Mouse (Mus musculus) skeletal muscle tissue, adult 2 months (tissue): ENCODE results near the gene Zfp775.

ENCODE experiments used
- DNase-seq: peaks from one replicate; pipeline ENCODE4 v3.0.0-alpha.2; 2012; ENCODE audit warnings: low read depth, low spot score

Zfp775 gene

DNA sequence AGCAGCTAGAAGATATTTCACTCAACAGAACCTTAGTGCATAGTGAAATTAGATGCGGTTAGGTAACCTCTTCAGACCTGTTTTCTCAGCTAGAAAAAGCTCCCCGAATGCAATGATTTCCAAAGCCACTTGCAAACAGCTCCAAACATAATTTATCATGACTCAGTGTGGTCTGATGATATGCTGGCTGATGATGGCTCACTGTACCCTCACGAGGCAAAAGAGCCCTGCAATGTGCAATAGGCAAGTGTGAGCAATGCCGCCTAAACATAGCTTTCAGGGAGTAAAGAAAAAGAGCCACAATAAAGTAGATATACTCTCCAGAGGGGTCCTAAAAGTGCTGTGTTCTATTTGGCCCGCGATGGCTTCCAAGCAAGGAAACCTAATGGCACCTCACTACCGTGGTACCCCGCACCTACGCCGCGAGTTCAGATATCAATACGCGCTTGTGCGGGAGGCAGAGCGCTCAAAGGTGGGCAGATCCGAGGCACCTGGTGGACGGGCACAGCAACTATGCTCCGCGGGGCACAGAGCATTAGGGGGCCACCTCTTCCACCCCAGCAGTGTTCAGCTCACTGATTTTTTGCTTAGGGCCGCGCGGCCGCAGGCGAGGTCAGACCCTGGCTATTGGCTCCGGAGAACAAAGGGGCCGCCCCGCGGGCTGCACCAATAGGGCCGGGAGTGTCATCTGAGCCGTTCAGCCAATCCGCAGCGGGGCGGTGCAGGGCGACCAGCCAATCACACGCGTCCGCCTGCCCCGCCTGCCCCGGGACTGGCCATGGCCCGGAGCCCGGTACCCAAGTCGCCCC, at the start of gene Zfp775:
Zfp775 (plus strand) TSS at position 793 of the 809 bp plus-strand sequence.
- DNase-seq: peak; percentile 96

DNA sequence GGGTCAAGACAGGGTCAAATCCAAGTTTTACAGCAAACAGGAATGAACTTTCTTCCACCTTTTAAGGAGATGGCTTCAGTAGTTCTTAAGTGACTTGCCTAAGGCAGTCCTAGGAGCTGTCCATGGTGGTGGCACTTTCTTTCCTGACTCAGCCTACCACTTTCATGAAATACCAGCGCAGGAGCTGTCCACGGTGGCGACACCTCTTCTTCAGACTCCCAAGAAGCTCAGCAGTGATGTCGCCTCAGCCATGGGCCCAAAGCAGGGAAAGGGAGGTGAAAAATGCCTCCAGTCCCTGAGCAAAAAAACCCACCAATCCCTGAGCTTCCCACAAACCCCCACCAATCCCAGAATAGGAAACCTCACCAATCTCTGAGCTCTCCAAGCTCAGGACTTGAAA, 48.9 kb upstream of the Zfp775 start:
- no peak for DNase-seq

DNA sequence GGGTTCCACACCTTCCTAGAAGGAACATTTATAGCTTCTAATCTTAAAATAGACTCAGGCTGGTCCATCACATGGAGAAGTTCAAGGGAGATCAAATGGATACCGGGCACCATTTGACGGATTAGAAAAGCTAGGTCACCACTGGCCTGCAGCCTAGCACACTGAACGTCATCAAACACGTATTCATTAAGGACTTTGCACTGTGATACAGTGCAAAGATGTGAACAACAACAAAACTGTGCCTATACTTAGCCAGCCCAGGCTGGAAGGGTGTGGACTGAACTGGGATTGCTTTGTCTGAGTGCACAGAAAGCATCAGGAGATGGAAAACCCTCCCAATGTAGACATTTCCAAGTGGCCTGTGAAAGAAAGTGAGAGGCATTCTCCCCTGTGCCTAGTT, 48.0 kb upstream of the Zfp775 start:
- DNase-seq: peak; percentile 94

DNA sequence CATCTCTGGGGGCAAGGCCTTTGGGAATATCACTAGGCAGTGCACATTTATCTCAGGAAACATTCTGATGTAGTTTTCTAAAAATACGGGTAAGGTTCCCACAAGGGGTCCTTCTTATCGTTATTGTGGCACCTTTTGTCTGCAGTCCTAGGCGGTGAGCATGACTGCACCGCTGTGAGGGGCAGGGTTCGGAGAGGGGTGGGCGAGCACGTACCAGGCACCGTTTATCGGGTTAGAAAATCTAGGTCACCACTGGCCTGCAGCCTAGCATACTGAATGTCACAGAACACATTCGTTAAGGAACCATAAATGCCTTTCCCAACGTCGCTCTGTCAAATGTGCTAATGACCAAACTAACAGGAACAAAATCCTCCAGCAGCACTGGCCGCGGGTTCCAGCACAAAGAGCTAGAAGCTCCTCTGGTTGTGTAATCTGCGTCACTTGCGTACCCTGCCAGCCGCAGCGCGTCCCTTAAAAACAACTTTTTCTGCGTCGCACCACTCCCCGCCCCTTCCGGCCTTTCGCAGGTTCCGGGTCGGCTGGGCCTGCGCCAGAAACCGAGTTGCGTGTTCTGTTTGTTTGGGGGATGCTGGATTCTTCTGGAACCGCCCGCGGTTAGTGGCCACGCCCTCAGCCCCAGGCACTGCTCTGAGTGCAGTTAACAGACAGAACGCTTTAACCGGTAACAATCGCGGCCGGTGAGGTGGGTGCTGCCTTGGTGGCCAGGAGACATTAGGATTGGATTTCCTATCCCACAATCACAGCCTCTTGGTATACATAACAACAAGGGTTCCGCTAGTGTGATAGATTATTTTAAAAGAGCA, 47.4 kb upstream of the Zfp775 start, which contains the start of gene Lrrc61:
Lrrc61 (plus strand) TSS at position 517 of the 824 bp plus-strand sequence.
- peak; percentile 99 for DNase-seq

DNA sequence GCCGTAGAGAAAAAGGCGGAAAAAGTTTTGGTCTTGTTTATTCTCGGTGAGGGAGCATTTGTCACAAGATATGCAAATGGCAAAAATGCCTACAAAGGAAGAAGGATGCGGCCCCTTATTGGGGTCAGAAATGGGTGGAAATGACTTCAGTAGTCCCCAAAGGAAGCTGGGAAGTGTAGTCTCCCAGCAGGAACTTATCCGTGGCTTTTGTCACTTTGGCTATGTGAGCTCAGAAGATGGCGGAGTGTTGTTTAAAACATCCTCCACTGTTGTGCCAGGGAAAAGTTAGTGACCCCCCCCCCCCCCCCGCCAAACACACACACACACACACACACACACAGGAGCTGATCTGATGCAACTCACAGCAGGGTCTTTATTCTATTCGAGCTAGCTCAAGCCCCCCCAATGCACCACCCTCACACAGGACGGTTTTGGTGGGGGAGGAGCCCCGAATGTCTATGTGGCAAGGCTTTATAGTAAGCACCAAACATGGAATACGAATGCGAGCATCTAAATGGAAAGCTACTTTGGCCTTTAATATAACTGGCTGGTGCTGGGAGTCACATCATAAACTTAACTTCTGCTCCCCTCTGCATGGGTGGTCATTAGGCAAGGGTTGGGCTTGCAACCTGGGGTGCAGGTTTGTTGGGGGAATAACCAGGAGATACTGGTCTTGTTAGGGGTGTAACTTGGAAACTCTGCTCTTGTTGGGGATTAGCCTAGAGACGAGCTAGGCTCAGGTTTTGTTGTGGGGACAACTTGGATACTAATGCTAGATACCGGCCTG, 46.6 kb upstream of the Zfp775 start:
- peak; percentile 88 for DNase-seq

DNA sequence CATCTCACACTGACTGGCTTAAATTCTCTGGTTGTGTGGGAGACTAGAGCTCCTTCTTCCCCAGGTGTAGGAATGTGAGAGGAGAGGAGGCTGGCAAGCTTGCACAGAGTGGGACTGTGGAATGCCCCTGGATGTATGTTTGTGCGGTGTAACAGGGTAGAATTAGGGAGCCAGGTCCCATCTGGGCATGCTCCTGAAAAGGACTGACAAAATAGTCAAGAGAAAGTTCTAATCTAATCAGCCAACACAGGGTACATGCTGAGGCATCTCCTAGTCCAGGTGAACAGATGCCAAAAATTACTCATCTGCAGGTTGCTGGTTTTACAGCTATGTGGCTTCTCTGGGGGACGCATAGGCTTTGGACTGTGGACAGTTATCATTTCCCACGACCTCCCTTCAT, 45.9 kb upstream of the Zfp775 start:
- no peak for DNase-seq

DNA sequence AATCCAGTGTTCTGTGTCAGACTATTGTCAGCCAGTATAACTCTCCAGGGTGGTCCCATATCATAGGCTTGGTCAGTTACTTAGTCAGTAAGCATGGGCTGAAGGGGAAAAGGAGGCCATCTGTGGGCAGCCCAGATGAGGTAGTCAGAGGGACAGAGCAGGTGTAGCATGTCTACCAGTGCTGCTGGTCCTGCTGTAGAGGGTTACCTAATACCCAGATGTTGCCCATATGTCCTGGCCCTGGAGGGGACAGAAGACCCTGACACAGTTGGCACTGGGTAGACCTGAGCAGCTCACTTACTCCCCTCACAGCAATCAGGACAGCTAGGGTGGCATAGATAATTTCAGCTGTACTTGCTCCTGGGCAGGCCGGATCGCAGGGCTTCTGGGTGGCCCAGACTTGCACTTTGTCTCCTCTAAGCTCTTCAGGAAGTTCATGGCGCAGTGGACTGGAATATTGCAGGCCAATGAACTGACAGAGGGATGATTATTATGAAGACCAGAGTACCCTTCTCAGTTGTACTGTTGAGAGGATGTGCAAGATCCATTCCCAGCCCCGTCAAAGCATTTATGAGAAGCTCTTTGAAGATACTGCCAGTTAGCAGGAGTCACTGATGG, 36.1 kb upstream of the Zfp775 start:
- DNase-seq: no peak

DNA sequence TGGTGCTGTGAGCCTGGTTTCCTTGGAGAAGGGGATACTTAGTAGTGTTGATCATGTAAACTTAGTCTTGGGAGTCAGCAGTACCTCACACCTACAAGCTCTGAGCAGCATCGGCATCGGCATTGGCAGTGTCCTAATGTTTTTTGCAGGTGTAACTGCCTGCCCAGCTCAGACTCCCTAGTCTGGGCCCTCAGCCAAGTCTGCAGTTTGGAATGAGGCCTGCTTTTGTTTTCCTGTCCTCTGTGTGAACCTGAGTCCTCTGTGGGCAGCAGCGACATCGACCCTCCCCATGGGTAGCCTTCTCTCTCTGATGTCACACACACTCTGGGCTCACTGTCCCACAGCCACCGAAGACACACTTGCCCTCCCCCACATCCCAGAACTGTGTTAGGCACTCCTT, 35.6 kb upstream of the Zfp775 start:
- DNase-seq: no peak

DNA sequence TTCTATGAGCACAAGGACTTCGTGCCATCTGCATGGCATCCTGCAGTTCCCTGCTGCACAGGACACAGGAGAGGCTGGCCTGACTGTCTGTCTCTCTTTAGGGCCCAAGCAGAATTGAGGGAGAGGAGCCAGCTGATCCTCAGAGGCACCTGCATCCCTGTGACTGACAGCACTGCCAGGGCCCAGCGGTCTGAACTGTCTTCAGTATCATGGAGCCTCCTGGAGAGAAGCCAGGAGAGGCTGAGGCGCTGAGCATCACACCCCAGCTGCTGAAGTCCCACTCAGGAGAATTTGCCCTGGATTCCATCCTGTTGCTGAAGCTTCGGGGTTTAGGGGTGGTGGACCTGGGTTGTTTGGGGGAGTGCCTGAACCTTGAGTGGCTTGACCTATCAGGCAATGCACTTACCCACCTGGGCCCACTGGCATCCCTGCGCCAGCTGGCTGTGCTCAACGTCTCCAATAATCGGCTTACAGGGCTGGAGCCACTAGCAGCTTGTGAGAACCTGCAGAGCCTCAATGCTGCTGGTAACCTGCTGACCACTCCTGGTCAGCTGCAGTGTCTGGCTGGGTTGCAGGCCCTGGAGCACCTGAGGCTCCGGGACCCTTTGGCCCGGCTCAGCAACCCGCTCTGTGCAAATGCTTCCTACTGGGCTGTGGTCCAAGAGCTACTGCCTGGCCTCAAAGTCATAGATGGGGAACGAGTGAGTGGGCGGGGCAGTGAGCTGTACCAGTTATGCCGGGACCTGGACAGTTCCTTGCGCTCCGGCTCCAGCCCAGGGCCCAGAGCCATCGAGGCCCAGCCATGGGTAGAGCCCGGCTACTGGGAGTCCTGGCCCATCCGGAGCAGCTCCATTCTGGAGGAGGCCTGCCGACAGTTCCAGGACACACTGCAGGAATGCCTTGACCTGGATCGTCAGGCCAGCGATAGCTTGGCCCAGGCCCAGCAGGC, 33.6 kb upstream of the Zfp775 start:
- peak; percentile 58 for DNase-seq

DNA sequence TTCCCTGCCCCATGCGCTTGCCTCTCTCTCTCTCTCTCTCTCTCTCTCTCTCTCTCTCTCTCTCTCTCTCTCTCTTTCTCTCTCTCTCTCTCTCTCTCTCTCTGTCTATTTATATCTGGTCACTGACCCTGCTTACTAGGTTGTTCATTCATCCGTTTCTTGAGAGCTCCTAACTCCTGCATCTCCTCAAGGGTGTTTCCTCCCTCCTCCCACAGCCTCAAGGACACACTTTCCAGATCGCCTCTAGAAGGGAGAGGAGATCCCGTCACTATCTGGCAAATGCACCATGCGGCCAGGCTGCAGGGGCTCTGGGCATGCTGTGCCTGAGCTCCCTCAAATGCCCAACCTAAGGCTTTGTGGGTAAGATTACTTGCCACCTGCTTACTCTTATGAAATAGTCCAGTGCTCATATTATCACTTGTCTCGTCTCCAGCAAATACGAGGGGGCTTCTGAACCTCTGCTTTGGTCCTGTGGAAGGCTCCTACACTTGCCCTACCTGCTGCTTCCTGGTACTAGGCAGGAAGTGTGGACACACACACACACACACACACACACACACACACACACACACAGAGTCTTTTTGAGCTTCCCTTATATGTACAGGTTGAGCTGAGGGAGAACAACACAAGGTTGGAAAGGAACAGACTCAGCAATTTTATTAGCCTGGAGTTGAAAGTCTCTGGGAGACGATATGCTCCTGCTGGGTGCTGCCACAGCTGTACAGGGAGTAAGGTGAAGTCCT, 32.6 kb upstream of the Zfp775 start:
- DNase-seq: no peak

DNA sequence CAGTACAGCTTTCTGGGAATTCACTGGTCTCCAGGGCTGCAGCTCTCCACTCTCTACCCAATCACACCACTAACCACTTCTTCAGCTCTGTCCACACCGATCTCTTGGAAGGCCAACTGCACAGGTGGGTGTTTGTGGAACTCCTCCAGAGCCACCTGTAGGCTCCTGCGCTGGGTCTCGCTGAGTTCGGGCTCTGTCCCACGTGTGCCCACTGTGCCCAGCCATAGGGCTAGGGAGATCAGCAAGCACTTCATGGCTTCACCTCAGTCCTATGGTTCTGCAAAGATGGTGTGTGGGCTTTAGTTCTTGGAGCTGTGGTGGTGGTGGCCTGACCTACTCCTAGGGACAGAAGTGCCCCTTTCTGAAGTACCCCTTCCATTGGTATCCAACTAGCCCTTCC, 29.8 kb upstream of the Zfp775 start:
- DNase-seq: no peak

DNA sequence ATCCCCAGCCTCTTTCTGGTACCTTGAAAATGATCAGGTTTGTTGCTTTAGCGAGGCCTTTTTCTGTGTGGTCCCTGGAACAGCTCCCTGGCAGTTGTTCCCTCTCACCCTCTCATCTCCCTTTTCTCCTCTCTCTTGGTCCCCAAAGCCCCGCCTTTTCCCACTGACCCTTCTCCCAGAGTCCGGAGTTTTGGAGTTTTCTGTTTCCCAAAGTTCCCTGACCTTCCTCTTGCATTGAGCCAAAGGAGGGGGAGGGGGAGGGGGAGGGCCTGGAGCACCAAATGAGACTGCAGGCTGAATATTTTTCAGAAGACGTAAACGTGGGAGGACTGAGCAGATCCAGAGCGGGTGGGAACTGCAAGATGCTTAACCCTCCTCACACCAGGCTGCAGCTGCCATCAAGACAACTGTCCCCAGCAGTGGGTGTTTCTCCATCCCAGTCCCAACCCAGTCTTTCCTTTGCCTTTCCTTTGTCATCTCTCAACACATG, 29.2 kb upstream of the Zfp775 start, which contains the start of gene Rarres2:
Rarres2 (minus strand) TSS at position 218 of the 490 bp plus-strand sequence.
- peak; percentile 84 for DNase-seq

DNA sequence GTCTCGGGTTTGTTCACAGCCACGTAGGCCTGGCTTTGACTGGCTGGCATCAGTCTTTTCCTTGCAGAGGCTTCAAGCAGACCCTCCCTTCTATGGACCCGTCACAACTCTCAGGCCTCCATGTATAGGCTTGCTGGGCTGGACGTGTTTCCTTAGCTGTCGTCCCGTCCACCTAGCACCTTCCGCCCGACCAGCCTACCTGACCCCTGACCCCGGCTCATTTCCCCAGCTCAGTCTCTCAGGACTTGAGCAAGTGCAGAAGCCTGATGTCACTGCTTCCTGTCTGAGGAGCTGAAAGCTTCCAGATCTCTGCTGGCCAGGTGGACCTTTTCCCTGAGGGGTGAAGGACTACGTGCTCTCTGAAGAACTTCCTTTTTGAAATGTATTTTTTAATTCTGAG, 28.6 kb upstream of the Zfp775 start:
- no peak for DNase-seq

DNA sequence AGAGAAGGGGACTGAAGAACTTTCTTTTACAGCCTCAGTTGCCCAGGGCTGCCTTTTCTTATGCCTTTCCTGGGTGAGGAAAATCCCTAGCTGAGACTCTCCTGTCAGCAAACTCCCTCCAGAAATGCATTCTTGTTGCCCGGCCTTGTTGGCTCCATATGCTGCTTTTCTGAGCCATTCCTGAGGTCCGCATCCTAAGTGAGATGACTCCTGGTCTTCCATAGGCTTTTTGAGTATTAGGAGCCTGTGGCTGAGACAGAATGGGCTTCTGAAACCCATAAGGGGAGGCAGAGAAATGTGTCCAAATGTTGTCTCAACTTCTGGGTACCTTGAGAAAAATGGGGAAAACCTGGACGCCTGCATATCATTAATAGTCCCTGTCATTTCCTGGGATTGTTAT, 27.9 kb upstream of the Zfp775 start:
- DNase-seq: no peak

DNA sequence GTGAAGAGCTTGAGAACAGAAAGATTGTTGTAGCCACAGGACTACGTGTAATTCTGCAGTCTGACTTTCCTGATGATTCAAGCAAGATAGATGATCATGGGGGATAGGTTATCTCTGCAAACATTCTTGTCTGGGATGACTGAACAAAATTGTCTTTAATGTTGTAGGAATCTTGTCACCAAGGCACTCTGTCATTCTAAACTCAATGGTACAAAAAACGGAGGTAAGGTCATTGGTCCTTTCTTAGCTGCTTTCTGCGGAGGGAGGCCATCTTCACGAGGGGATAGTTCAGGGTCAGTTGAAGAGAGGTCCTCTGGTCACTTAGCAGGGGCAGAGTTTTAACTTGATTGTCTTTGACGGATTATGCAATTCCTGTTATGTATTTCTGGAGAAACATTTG, 23.1 kb upstream of the Zfp775 start:
- no peak for DNase-seq

DNA sequence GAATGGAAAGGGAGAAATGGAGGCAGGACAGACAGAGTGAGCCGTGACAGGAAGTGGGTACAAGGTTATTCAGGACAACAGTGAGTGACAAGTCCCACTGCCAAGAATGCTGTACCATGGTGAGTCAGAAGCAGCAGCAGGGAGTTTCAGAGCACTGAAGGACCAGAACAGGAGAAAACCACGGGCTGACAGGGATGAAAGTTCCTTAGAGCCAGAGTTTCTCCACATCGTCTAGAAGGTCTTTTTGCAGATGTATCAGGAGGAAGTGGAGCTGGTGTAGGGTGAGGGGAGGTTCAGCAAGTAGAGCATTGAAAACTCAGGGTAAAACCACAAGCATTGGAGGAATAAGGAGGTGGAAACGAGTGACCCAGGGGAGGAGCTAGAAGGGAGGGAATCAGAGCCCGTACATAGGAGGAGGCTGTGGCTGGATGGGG, 22.6 kb upstream of the Zfp775 start:
- no peak for DNase-seq

DNA sequence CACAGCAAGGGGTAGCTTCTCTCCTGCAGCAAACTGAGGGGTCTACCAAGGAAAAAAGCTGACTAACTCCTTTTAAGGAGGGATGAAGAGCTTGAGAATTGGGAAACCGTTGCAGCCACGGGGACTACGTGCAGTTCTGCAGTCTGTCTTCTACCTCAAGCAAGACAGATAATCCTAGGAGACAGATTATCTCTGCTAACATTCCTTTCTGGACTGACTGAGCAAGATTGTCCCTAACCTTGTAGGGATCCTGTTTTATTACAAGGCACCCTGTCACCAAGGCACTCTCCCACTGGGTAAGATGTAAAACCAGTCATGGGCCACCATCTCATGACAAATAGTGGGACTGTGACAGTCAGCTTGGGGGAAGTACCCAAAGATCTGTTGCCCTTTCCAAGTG, 20.6 kb upstream of the Zfp775 start:
- no peak for DNase-seq

DNA sequence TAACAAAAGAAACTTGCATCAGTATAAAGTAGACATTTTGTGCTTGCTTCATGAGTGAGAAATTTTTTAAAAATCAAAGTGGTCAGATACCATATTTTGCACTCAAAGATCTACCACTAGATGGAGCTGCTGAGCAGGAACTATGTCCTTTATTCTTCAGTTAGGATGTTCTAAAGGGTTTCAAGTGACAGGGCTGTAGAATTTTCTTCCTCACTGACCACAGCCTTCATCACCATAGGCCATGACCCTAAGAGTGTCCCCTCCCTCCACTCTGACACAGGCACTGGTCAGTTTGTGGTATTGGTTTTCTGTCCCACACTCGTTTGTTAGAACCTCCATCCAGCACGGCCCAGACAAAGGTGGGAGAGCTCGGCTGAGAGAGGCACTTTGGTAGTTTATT, 19.8 kb upstream of the Zfp775 start:
- DNase-seq: no peak

DNA sequence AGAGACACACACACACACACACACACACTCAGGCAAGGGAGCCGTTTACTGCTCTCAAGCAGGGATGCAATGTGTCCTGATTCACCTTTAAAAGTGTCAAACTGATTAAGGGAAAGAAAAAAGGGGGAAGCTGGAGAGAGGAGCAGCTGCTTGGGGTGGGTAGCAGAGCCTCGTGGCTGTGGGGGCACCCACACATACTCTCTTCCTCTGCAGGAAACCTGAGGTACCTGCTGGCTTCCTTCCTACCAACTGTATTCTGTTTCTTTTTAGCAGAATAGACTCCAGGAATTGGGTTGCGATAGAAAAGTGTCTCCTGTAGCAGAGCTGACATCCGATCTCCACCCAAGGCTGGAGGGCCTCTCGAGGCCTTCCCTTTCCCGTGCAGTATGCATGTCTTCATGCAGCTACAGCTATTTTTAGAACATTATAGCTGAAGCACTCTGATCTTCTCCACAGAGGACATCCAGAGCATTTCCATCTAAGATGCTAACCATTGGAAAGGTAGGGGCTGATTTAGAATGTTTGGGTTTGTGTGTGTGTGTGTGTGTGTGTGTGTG, 12.6 kb upstream of the Zfp775 start, which contains the start of gene Gm45021:
Gm45021 (plus strand) TSS at position 417 of the 557 bp plus-strand sequence.
- peak; percentile 61 for DNase-seq
